Mouse (Mus musculus): ENCODE measurements around the gene Anxa4. TPM values are rescaled to one million over a fixed set of nuclear protein-coding genes. Genes with fewer than 3 reads are reported as not detected.
A peak's percentile ranks its signal among the peaks of the same experiment; 100 is the strongest.

Gene Anxa4
- total RNA-seq, 2 experiments from 2014 or later: 3.7 TPM

- peak; percentile 82 for ATAC-seq (replicated peaks; ENCODE audit: low FRiP score, poor library complexity, severe bottlenecking)
Measured at GRCm38 (mm10) chr6:86694465-86694864, 98.9 kb downstream of the Anxa4 start.

GRCm38 (mm10) chr6:86689671-86690070 lies 103.7 kb downstream of the Anxa4 start:
- ATAC-seq (replicated peaks; ENCODE audit: low FRiP score, poor library complexity, severe bottlenecking): 0 out of 2 replicates have a peak, but pooled peaks have one; percentile 19

GRCm38 (mm10) chr6:86686971-86687370 lies 106.4 kb downstream of the Anxa4 start:
- no peak for ATAC-seq (replicated peaks; ENCODE audit: low FRiP score, poor library complexity, severe bottlenecking)

Other genes starting within 250 kb of the Anxa4 start
- gene Asprv1, start 165.4 kb downstream of the Anxa4 start, total RNA-seq (2015; ENCODE audit: low replicate concordance): 6.1 and 10.2 TPM in 2 replicates
- gene Asprv1, start 165.4 kb downstream of the Anxa4 start, total RNA-seq (2017; ENCODE audit: low replicate concordance): 0.28 and 1.4 TPM in 2 replicates
- 323 and 336 TPM in 2 replicates for gene Mxd1, start 124.4 kb downstream of the Anxa4 start, total RNA-seq (2015; ENCODE audit: low replicate concordance)
- 573 and 620 TPM in 2 replicates for gene Mxd1, start 124.4 kb downstream of the Anxa4 start, total RNA-seq (2017; ENCODE audit: low replicate concordance)
- 22.4 and 32.1 TPM in 2 replicates for gene Snrnp27, start 109.1 kb downstream of the Anxa4 start, total RNA-seq (2015; ENCODE audit: low replicate concordance)
- 65.8 and 91.9 TPM in 2 replicates for gene Snrnp27, start 109.1 kb downstream of the Anxa4 start, total RNA-seq (2017; ENCODE audit: low replicate concordance)
- 4.4 and 9.0 TPM in 2 replicates for gene Gmcl1, start 60.2 kb downstream of the Anxa4 start, total RNA-seq (2015; ENCODE audit: low replicate concordance)
- 4.9 and 5.4 TPM in 2 replicates for gene Gmcl1, start 60.2 kb downstream of the Anxa4 start, total RNA-seq (2017; ENCODE audit: low replicate concordance)
- gene Aak1, start 55.9 kb upstream of the Anxa4 start, total RNA-seq (2015; ENCODE audit: low replicate concordance): 4.4 and 24.0 TPM in 2 replicates
- gene Aak1, start 55.9 kb upstream of the Anxa4 start, total RNA-seq (2017; ENCODE audit: low replicate concordance): 3.1 and 10.4 TPM in 2 replicates
- 16.5 and 18.8 TPM in 2 replicates for gene Nfu1, start 215.7 kb upstream of the Anxa4 start, total RNA-seq (2015; ENCODE audit: low replicate concordance)
- 15.8 and 25.9 TPM in 2 replicates for gene Nfu1, start 215.7 kb upstream of the Anxa4 start, total RNA-seq (2017; ENCODE audit: low replicate concordance)
- 5.9 and 7.9 TPM in 2 replicates for gene Gfpt1, start 249.3 kb upstream of the Anxa4 start, total RNA-seq (2015; ENCODE audit: low replicate concordance)
- gene Gfpt1, start 249.3 kb upstream of the Anxa4 start, total RNA-seq (2017; ENCODE audit: low replicate concordance): 5.9 and 6.4 TPM in 2 replicates

Measured in erythroblast, adult 5-6 weeks (primary cell).